Mouse (Mus musculus): Measurements from ENCODE around the gene Gm11172.

GRCm38 (mm10) chr16:10846503-10846902 is 33.8 kb downstream of the Gm11172 start:
- TF ChIP-seq CTCF (IDR thresholded peaks at IDR 0.05; ENCODE audit: control insufficient read depth, insufficient read depth, insufficient replicate concordance, low read depth, low read length) (peak; percentile 54; the same call in 1 of the 2 replicates), POLR2A (IDR thresholded peaks at IDR 0.05; ENCODE audit: control insufficient read depth, low read depth, low read length) (no peak)

All from testis, adult 2 months (tissue).